Mouse (Mus musculus) T-helper 1 cell (primary cell): ENCODE results near the gene Nit1.
"Not testable (repeated sequence)": the region's sequence is repeated elsewhere in the genome, so short reads cannot be mapped to it uniquely, and the experiment has no call there.

Experiments
- in situ Hi-C: fragments of 300-600 bp; cut with MboI, MseI; formaldehyde crosslinking; loops from one replicate; pipeline ENCODE4 v1.15.1; 2025; ENCODE audit warnings: high pct_unique_total_duplicates

Gene Nit1

DNA sequence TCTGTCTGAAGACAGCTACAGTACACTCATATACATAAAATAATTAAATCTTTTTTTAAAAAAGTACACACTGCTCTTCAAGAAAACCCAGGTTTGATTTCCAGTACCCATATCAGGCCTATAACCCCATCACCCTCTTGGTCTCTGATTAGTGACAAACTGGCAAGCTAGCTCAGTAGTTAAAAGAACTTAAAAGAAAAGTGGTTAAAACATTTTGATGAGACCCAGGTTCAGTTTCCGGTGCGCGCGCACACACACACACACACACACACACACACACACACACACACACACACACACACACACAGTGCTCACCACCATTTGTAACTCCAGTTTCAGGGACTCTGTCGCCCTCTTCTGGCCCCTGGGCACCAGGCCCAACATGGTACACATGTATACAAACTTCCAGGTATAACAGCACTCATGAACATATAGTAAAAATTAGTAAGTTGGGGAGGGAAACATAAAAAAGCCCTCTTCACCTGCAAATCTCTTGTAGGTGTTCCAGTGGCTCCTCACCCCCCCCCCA, 10.4 kb upstream of the Nit1 start:
- in situ Hi-C loops: no loop called here

- in situ Hi-C loops: no loop called here
Observed at GRCm38 (mm10) chr1:171349210-171349609, 3.8 kb upstream of the Nit1 start.

DNA sequence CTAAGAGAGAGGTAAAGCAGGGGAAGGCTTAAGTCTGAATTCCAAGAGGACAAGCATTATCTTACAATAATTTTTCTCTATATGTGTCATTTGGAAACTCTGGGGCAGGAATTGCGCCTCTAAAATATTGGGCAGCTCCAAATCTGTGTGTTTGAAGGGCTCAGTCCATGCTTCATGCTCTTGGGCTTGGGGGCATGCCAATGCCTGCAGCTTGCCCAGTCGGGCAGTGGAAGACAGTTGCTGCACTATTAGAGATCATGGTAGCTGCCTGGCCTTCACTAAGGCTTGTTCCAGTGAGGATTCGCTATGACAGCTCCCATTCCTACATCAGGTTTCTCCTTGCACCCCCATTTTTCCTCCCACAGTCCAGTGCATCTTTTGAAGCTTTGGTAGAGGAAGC, 3.2 kb upstream of the Nit1 start:
- in situ Hi-C loops: no loop called here

GRCm38 (mm10) chr1:171346095-171346450, 627 bp upstream of the Nit1 start:
- in situ Hi-C loops: no loop called here

- in situ Hi-C loops: no loop called here
Observed at GRCm38 (mm10) chr1:171344715-171345114, 731 bp downstream of the Nit1 start.

- in situ Hi-C loops: no loop called here
Observed at GRCm38 (mm10) chr1:171343922-171344677, 1.3 kb downstream of the Nit1 start.

GRCm38 (mm10) chr1:171342262-171343207, 2.9 kb downstream of the Nit1 start:
- in situ Hi-C loops: no loop called here

DNA sequence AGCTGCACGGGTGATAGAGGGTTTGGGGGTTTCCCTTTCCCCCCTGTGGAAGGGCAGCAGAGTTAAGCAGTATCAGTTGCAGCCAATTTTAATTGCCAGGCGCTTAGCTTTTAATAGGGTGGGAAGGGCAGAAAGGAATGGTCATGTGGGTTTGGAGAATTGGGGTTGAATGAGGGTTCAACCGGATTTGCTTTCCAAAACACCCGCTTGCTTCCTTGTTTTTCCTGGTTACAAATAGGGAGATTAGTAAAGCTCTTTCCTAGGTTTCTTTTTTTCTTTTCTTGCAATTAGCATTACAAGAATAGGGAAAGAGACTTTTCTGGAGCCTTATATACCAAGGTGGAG, 15.3 kb downstream of the Nit1 start:
- in situ Hi-C loops: no loop called here

- in situ Hi-C loops: no loop called here
Observed at GRCm38 (mm10) chr1:171329433-171330215, 15.8 kb downstream of the Nit1 start.

GRCm38 (mm10) chr1:171328839-171329432, 16.5 kb downstream of the Nit1 start, which contains the start of gene Dedd:
TSS of gene Dedd (plus strand) at chr1:171329145.
- in situ Hi-C loops: no loop called here

DNA sequence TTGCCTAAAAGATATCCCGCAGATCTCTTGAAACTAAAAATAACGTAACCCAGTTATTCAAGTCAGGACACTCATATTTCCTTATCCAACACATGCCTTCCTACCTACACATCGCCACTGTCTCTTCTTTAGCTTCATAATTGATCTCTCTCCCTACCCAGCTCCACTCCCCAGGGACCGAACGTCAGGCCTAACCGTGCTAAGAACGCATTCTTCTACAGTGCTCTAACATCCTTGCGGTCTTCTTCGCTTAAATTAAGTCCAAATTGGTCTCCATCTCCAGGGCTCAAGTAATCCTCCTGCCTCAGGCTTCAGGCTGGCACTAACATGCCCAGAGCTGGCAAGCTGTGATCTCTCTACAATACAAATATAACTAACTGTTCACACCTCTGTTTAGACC, 17.2 kb downstream of the Nit1 start:
- in situ Hi-C loops: no loop called here

- in situ Hi-C loops: not testable (repeated sequence)
Observed at GRCm38 (mm10) chr1:171326588-171326987, 18.9 kb downstream of the Nit1 start.

DNA sequence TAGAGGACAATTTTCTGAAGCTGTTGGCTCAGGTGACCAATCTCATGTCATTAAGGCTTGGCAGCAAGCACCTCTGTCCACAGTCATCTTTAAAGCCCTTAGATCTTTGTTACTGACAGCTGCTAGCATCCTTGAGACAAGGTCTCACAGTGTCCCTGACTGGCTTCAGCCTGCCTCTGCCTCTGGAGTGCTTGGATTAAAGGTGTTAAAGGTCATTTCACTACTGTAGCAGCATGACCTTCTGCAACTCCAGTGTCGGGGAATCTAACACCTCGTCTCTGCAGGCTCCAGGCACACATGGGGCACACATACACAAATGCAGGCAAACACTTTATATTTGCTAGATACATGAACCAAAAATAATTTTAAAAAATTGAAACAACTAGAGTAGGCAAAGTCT, 19.9 kb downstream of the Nit1 start:
- in situ Hi-C loops: no loop called here

DNA sequence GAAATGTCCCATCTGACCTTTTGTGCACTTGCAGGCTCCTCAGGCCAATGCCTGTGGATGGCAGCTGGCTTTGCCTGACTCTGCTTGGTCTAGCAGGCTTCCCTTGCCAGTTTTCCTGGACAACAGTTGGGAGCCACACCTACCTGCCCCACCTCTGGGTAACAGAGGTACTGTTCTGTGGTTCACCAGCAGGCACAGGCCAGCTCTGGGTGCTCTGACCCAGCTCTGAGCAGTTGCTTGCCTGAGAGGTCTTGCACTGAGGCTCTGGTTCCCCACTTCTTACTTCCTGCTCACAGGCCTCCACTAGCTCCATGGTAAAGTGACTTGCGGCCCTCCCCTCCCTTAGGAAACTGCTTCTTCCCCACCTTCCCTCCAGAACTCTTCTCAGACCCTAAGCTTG, 23.4 kb downstream of the Nit1 start:
- in situ Hi-C loops: no loop called here

DNA sequence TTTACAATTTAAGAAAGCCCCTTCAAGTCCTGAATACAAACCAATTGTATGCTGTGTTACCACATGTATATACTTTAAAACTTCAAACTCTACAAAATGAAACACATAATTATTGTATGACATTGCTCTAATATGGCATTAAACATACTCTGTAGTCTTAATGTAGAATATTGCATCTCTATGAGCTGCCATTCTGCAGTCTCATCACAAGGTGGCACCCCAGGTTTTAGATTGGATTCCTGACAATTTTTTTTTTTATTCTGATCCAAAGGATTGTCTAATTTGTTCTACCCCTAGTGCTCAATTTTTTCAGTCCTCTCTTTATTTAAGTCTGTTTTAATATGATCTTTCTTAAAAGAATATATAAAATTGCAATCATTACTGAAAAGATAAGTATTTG, 24.0 kb downstream of the Nit1 start:
- in situ Hi-C loops: no loop called here

GRCm38 (mm10) chr1:171320151-171320550, 25.3 kb downstream of the Nit1 start:
- in situ Hi-C loops: no loop called here

GRCm38 (mm10) chr1:171319748-171320147, 25.7 kb downstream of the Nit1 start:
- in situ Hi-C loops: no loop called here

- in situ Hi-C loops: no loop called here
Observed at GRCm38 (mm10) chr1:171309321-171309720, 36.1 kb downstream of the Nit1 start.

GRCm38 (mm10) chr1:171306157-171306556, 39.3 kb downstream of the Nit1 start:
- in situ Hi-C loops: not testable (repeated sequence)

DNA sequence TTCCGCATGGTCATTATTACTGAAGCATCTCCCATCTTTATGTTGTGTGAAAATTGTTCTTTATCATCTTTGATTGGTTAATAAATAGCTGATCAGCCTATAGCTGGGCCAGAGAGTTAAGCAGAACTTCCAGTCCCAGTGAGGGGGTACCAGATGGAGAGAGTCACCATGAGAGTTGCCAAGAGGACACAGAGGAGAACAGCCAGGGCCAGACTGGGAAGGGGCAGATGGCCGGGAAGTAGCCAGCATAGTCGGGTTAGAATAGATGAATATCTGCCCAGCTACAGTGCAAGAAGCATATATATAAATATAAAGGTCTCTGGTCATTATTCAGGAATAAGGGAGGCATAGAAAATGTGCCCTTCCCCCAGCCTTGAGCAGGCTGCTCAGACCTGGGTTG, 47.2 kb downstream of the Nit1 start:
- in situ Hi-C loops: no loop called here

- in situ Hi-C loops: no loop called here
Observed at GRCm38 (mm10) chr1:171295063-171295402, 50.4 kb downstream of the Nit1 start.
